Mouse (Mus musculus) urinary bladder, postnatal 0 days (tissue): ENCODE results near the gene Rhox2f. TPM values are rescaled to one million over a fixed set of nuclear protein-coding genes. Genes with fewer than 3 reads are reported as not detected.

Source experiments
- polyA plus RNA-seq: library from polyadenylated mRNA; unstranded; fragments of >200 nt; fragmentation: Nextera tagmentation; extraction: Ambion mirVana; gene quantifications from 2 replicates; pipeline ENCODE4 v1.2.1, GENCODE M21; 2015

The Rhox2f gene
- not detected in 2 replicates for polyA plus RNA-seq

DNA sequence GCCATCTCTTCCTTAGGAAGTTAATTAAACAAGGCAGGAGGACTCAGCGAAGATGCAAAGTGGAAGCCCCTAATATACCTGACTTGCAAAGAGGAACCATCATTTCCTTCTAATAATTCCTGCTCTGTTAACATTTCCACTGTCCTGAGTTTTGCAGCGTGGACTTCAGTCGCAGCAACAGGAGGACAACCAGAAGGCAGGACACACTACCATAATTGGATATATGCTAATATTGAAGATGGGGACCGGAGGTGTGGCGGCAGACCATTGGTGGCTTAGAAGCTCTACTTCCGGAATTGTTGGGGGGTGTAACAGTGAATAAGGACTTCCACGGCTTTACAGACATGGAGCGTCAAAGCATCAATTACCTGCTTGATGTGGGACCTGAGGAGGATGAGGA lies at the start of gene Rhox2f:
Gene Rhox2f (plus strand): TSS at position 301 of the 400 bp plus-strand sequence.

GRCm38 (mm10) chrX:37530152-37530551 lies 41.1 kb upstream of the Rhox2f start, which contains the start of gene Rhox2e:
Rhox2e (plus strand) TSS chrX:37530452.

GRCm38 (mm10) chrX:37541719-37542118 lies 29.5 kb upstream of the Rhox2f start, which contains the start of gene Rhox3e:
Rhox3e (plus strand) TSS chrX:37542019.

DNA sequence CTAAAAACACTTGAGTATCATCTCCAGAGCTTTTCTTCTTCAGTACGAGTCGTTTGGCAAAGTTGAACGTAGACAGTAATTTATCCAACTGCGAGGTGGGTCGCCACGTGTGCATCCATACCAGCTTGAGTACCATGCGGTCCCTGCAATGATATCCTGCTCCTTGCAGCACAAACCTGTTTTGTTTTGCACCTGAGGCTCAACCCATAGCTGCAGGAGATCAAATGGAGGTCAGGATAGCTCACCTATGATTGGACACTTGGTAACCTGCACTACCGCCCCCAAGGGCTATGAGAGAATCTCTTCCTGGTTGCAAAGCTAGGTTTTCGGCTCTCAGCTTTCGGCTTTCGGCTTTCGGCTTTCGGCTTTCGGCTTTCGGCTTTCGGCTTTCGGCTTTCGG lies 14.1 kb upstream of the Rhox2f start, which contains the start of gene Rhox4e:
Gene Rhox4e (plus strand): TSS at position 301 of the 400 bp plus-strand sequence.

GRCm38 (mm10) chrX:37580692-37581091 lies 9.5 kb downstream of the Rhox2f start, which contains the start of gene Rhox3f:
Rhox3f (plus strand) TSS chrX:37580992.

DNA sequence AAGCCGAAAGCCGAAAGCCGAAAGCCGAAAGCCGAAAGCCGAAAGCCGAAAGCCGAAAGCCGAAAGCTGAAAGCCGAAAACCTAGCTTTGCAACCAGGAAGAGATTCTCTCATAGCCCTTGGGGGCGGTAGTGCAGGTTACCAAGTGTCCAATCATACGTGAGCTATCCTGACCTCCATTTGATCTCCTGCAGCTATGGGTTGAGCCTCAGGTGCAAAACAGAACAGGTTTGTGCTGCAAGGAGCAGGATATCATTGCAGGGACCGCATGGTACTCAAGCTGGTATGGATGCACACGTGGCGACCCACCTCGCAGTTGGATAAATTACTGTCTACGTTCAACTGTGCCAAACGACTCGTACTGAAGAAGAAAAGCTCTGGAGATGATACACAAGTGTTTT lies 36.4 kb downstream of the Rhox2f start, which contains the start of gene Rhox4f:
Gene Rhox4f (minus strand): TSS at position 101 of the 400 bp plus-strand sequence.

Other genes starting within 250 kb of the Rhox2f start
- not detected in 2 replicates for gene Rhox3a2, start 191.4 kb upstream of the Rhox2f start, polyA plus RNA-seq
- gene Rhox4a2, start 180.6 kb upstream of the Rhox2f start, polyA plus RNA-seq, result not detected in 2 replicates
- not detected in 2 replicates for gene Rhox2b, start 159.3 kb upstream of the Rhox2f start, polyA plus RNA-seq
- not detected in 2 replicates for gene Rhox4b, start 138.9 kb upstream of the Rhox2f start, polyA plus RNA-seq
- gene Rhox2c, start 117.7 kb upstream of the Rhox2f start, polyA plus RNA-seq, result not detected in 2 replicates
- gene Rhox3c, start 112.8 kb upstream of the Rhox2f start, polyA plus RNA-seq, result not detected in 2 replicates
- gene Rhox4c, start 91.1 kb upstream of the Rhox2f start, polyA plus RNA-seq, result not detected in 2 replicates
- not detected in 2 replicates for gene Rhox2d, start 78.0 kb upstream of the Rhox2f start, polyA plus RNA-seq
- gene Rhox4d, start 57.0 kb upstream of the Rhox2f start, polyA plus RNA-seq, result not detected in 2 replicates
- not detected in 2 replicates for gene Rhox2e, start 41.0 kb upstream of the Rhox2f start, polyA plus RNA-seq
- gene Rhox3e, start 29.4 kb upstream of the Rhox2f start, polyA plus RNA-seq, result not detected in 2 replicates
- not detected in 2 replicates for gene Rhox4e, start 14.0 kb upstream of the Rhox2f start, polyA plus RNA-seq
- gene Rhox3f, start 9.6 kb downstream of the Rhox2f start, polyA plus RNA-seq, result not detected in 2 replicates
- not detected in 2 replicates for gene Rhox4f, start 36.3 kb downstream of the Rhox2f start, polyA plus RNA-seq
- gene Rhox3g, start 57.2 kb downstream of the Rhox2f start, polyA plus RNA-seq, result not detected in 2 replicates
- not detected in 2 replicates for gene Rhox2g, start 72.1 kb downstream of the Rhox2f start, polyA plus RNA-seq
- not detected in 2 replicates for gene Rhox4g, start 79.9 kb downstream of the Rhox2f start, polyA plus RNA-seq
- gene Rhox3h, start 97.4 kb downstream of the Rhox2f start, polyA plus RNA-seq, result not detected in 2 replicates
- not detected in 2 replicates for gene Rhox2h, start 101.9 kb downstream of the Rhox2f start, polyA plus RNA-seq
- 54.8 and 61.1 TPM in 2 replicates for gene Rhox5, start 233.4 kb downstream of the Rhox2f start, polyA plus RNA-seq